Mouse (Mus musculus): ENCODE data around the gene Gm20388. TPM values are rescaled to one million over a fixed set of nuclear protein-coding genes. Genes with fewer than 3 reads are reported as not detected.

Gm20388 gene
- polyA plus RNA-seq, 1 experiment: 49.7 TPM

GRCm38 (mm10) chr8:123643330-123644051 is 3732.8 kb downstream of the Gm20388 start:
- WGBS: 23% methylated on average over 25 of the region's 25 CpGs
- DNase-seq: peak; percentile 56
- Histone ChIP-seq H3K4me1 (ENCODE audit: control insufficient read depth, insufficient read depth, low read length) (no peaks in the 10 kb centered on the region; the same call in 1 of the 2 replicates), H3K36me3 (ENCODE audit: control insufficient read depth, insufficient read depth, low read length) (no peaks in the 10 kb centered on the region), H3K27ac (ENCODE audit: insufficient read depth, low read depth, low read length) (no peak overlapping the region), H3K27me3 (replicated peaks; ENCODE audit: control insufficient read depth, insufficient read depth, low read length) (no peaks in the 10 kb centered on the region), H3K4me3 (ENCODE audit: insufficient read depth, low read depth, low read length) (no peak overlapping the region)
- TF ChIP-seq POLR2A (IDR thresholded peaks at IDR 0.05; ENCODE audit: low read depth, low read length) (no peak), CTCF (conservative IDR thresholded peaks at IDR 0.05; ENCODE audit: insufficient read depth, insufficient read length, low read depth, low read length) (peak; percentile 63)

- WGBS: 37% methylated on average over 9 of the region's 9 CpGs
- Histone ChIP-seq H3K27me3 (replicated peaks; ENCODE audit: control insufficient read depth, insufficient read depth, low read length) (no peaks in the 10 kb centered on the region), H3K36me3 (ENCODE audit: control insufficient read depth, insufficient read depth, low read length) (no peaks in the 10 kb centered on the region), H3K4me1 (ENCODE audit: control insufficient read depth, insufficient read depth, low read length) (no peaks in the 10 kb centered on the region; the same call in 1 of the 2 replicates), H3K4me3 (ENCODE audit: insufficient read depth, low read depth, low read length) (no peak overlapping the region), H3K27ac (ENCODE audit: insufficient read depth, low read depth, low read length) (no peak overlapping the region)
- peak; percentile 64 for DNase-seq
- TF ChIP-seq CTCF (conservative IDR thresholded peaks at IDR 0.05; ENCODE audit: insufficient read depth, insufficient read length, low read depth, low read length) (no peak), POLR2A (IDR thresholded peaks at IDR 0.05; ENCODE audit: low read depth, low read length) (no peak)
Observed at GRCm38 (mm10) chr8:123645229-123645628, 3734.6 kb downstream of the Gm20388 start.

GRCm38 (mm10) chr8:123648245-123649170 is 3737.9 kb downstream of the Gm20388 start:
- H3K4me3 ChIP-seq (ENCODE audit: insufficient read depth, low read depth, low read length): no peak overlapping the region
- H3K27ac ChIP-seq (ENCODE audit: insufficient read depth, low read depth, low read length): no peak overlapping the region
- 62% methylated on average over 17 of the region's 17 CpGs for WGBS
- H3K27me3 ChIP-seq (replicated peaks; ENCODE audit: control insufficient read depth, insufficient read depth, low read length): no peaks in the 10 kb centered on the region
- TF ChIP-seq POLR2A (IDR thresholded peaks at IDR 0.05; ENCODE audit: low read depth, low read length): no peak
- TF ChIP-seq CTCF (conservative IDR thresholded peaks at IDR 0.05; ENCODE audit: insufficient read depth, insufficient read length, low read depth, low read length): no peak
- no peaks in the 10 kb centered on the region for H3K36me3 ChIP-seq (ENCODE audit: control insufficient read depth, insufficient read depth, low read length)
- DNase-seq: peak; percentile 26
- no peaks in the 10 kb centered on the region for H3K4me1 ChIP-seq (ENCODE audit: control insufficient read depth, insufficient read depth, low read length)

- no peak for DNase-seq
- Histone ChIP-seq H3K4me3 (ENCODE audit: insufficient read depth, low read depth, low read length) (no peak overlapping the region), H3K36me3 (ENCODE audit: control insufficient read depth, insufficient read depth, low read length) (no peaks in the 10 kb centered on the region), H3K4me1 (ENCODE audit: control insufficient read depth, insufficient read depth, low read length) (no peaks in the 10 kb centered on the region), H3K27ac (ENCODE audit: insufficient read depth, low read depth, low read length) (no peak overlapping the region), H3K27me3 (replicated peaks; ENCODE audit: control insufficient read depth, insufficient read depth, low read length) (no peaks in the 10 kb centered on the region)
- TF ChIP-seq POLR2A (IDR thresholded peaks at IDR 0.05; ENCODE audit: low read depth, low read length) (no peak), CTCF (conservative IDR thresholded peaks at IDR 0.05; ENCODE audit: insufficient read depth, insufficient read length, low read depth, low read length) (no peak)
- WGBS: 86% methylated on average over 12 of the region's 12 CpGs
Observed at GRCm38 (mm10) chr8:123649483-123649882, 3738.8 kb downstream of the Gm20388 start.

- TF ChIP-seq CTCF (conservative IDR thresholded peaks at IDR 0.05; ENCODE audit: insufficient read depth, insufficient read length, low read depth, low read length): no peak
- Histone ChIP-seq H3K27me3 (replicated peaks; ENCODE audit: control insufficient read depth, insufficient read depth, low read length) (no peaks in the 10 kb centered on the region), H3K36me3 (ENCODE audit: control insufficient read depth, insufficient read depth, low read length) (no peaks in the 10 kb centered on the region), H3K27ac (ENCODE audit: insufficient read depth, low read depth, low read length) (no peak overlapping the region), H3K4me1 (ENCODE audit: control insufficient read depth, insufficient read depth, low read length) (no peaks in the 10 kb centered on the region), H3K4me3 (ENCODE audit: insufficient read depth, low read depth, low read length) (no peak overlapping the region)
- 89% methylated on average over 5 of the region's 5 CpGs for WGBS
- DNase-seq: no peak
Observed at GRCm38 (mm10) chr8:123651390-123652098, 3740.9 kb downstream of the Gm20388 start.

GRCm38 (mm10) chr8:123652641-123653040 is 3742.0 kb downstream of the Gm20388 start:
- no peak for TF ChIP-seq CTCF (conservative IDR thresholded peaks at IDR 0.05; ENCODE audit: insufficient read depth, insufficient read length, low read depth, low read length)
- TF ChIP-seq POLR2A (IDR thresholded peaks at IDR 0.05; ENCODE audit: low read depth, low read length): no peak
- no peaks in the 10 kb centered on the region for H3K27me3 ChIP-seq (replicated peaks; ENCODE audit: control insufficient read depth, insufficient read depth, low read length)
- H3K27ac ChIP-seq (ENCODE audit: insufficient read depth, low read depth, low read length): no peak overlapping the region
- no peak overlapping the region for H3K4me3 ChIP-seq (ENCODE audit: insufficient read depth, low read depth, low read length)
- 69% methylated on average over 4 of the region's 4 CpGs for WGBS
- no peaks in the 10 kb centered on the region for H3K36me3 ChIP-seq (ENCODE audit: control insufficient read depth, insufficient read depth, low read length)
- no peaks in the 10 kb centered on the region for H3K4me1 ChIP-seq (ENCODE audit: control insufficient read depth, insufficient read depth, low read length)
- no peak for DNase-seq

Measured in kidney, adult 2 months (tissue).